Mouse (Mus musculus) cortical plate, adult 2 months (tissue): ENCODE results near the gene Nat8f4.

Experiments used
- CTCF ChIP-seq: fragments of 200-500 bp; IDR thresholded peaks from 2 replicates; pipeline ENCODE4 v1.5.1; 2011; ENCODE audit warnings: mild to moderate bottlenecking, control low read depth, low read length; ENCODE audit not compliant: insufficient read depth; ENCODE audit errors: extremely low read depth
- POLR2A ChIP-seq: fragments of 200-500 bp; IDR thresholded peaks from 2 replicates; pipeline ENCODE4 v1.6.1; 2011; ENCODE audit warnings: mild to moderate bottlenecking, low read length, control low read depth; ENCODE audit not compliant: insufficient read depth; ENCODE audit errors: extremely low read depth

- TF ChIP-seq POLR2A (no peak), CTCF (no peak)
Observed at GRCm38 (mm10) chr6:85861247-85861646, 43.4 kb downstream of the Nat8f4 start.
